Mouse (Mus musculus): ENCODE data around the gene Olfr560. TPM values are rescaled to one million over a fixed set of nuclear protein-coding genes. Genes with fewer than 3 reads are reported as not detected.

The Olfr560 gene
- polyA plus RNA-seq (2015; fragmentation: Nextera tagmentation; extraction: Ambion mirVana), result not detected in 2 replicates

DNA sequence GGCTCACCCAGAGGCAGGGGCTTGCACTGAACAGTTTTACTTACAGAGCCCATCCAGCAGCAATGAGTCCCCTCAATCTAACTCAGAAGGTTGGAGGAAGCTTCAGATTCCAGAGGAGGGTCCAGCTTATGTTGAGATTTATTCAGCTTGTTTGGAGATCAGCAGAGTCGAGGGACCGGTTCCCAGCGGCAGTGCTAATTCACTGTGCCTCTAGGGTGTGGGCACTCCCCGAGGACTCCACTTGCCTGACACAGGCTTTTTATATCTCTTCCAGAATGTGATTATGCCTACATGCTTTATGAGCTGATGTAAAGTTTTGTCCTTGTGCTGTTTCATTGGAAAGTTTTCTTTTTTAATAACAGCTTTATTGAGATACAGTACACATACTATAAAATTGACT is at the start of gene Olfr560, which contains the start of gene Olfr78:
Olfr560 (minus strand) TSS at position 101 of the 400 bp plus-strand sequence.
Olfr78 (minus strand) TSS at position 206 of the 400 bp plus-strand sequence.

DNA sequence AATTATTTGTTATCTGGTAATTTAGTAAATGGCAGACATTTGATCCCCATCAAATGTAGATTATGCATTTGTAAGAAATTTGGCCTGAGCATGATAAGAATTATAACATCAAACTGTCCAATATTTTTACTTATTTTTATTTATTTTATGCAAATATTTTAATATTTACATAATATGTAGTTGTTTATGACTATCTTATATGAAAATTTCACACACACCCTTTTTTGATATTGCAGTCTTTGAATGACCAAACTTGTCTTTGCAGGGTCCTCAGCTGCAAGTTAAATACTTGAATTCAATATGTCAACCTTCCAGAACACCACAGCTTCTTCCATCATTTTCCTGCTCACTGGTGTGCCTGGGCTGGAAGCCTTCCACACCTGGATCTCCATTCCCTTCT is 44.0 kb upstream of the Olfr560 start, which contains the start of gene Olfr564:
Olfr564 (plus strand) TSS at position 301 of the 400 bp plus-strand sequence.

DNA sequence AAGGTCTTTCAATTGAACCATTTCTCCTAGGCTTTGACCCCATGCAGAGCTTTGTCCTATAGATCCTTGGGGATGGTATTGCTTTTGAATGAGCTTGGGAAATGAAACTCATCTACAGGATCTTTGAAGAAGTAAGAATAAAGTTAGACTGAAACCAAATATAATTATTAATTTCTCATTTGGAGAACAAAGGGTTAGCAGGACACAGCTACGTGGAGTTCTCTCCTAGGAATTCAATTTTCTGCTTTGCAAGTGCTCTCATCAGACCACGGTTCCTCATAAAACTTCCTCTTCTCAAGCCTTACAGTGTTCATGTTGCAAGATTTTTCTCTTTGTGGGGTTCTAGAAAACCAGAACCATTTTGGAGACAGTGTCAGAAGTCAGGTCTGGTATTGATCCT is 11.8 kb upstream of the Olfr560 start, which contains the start of gene Olfr561:
Olfr561 (plus strand) TSS at position 301 of the 400 bp plus-strand sequence.

DNA sequence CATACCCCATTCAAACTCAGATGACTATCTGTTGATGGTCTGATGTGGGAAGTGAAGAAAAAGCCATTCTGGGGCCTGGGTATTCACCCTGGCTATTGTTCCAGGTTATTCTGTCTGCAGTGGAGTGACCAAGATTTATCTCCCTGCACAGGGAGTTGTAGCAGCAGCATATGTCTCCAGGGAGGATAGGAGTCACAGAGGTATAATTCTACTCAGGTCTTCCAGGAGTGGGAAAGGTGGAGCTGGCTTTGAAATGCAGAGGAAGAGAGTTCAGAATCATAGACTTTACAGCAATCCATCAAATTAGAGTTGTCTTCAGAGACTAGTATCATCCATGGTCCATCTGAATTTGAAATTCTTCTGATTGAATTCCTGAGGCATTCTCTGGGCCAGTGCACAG is 31.8 kb downstream of the Olfr560 start, which contains the start of gene Olfr559:
Olfr559 (minus strand) TSS at position 101 of the 400 bp plus-strand sequence.

DNA sequence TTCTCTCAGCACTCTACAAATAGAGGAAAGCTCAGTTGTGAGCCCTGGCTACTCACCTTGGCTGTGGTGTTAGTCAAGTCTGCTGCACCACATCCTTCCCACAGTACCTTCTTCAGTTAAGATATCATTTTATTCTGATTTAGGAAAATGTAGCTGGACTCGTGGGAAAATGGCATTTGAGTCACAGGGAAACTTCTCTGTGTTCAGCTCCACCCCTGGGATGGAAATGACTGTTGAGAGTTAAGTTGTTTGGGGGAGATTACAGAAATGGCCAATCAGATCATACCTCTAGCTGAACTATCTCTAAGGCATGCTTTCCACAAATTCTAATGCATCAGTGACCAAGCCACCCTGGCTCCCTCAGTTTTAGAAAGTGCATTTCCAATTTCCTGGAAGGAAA is 40.2 kb downstream of the Olfr560 start, which contains the start of gene Olfr33:
Olfr33 (minus strand) TSS at position 101 of the 400 bp plus-strand sequence.

DNA sequence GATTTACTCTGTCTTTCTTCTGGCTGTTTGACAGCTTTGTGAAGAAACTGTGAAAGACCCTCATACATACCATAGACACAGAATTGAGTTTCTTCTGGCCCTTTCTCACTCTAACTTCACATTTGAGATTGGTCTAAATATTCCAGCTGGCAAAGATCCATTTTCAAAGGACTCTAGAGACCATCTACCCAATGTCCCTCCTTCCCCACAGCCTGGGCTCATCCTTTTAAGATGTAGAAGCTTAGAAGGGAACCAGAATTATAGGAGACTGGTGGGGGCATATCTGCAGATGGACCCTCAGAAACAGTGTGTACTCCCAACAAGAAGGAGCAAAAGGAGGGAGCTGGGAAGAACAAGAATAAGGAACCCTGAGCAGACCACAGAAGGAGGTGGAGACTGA is 57.3 kb downstream of the Olfr560 start, which contains the start of gene Olfr558:
Olfr558 (plus strand) TSS at position 301 of the 400 bp plus-strand sequence.

Other genes starting within 250 kb of the Olfr560 start
- not detected in 2 replicates for gene Olfr547, start 224.6 kb downstream of the Olfr560 start, polyA plus RNA-seq (2015; fragmentation: Nextera tagmentation; extraction: Ambion mirVana)
- not detected in 2 replicates for gene Olfr548-ps1, start 218.5 kb downstream of the Olfr560 start, polyA plus RNA-seq (2015; fragmentation: Nextera tagmentation; extraction: Ambion mirVana)
- not detected in 2 replicates for gene Olfr549, start 209.5 kb downstream of the Olfr560 start, polyA plus RNA-seq (2015; fragmentation: Nextera tagmentation; extraction: Ambion mirVana)
- gene Trim21, start 193.9 kb downstream of the Olfr560 start, polyA plus RNA-seq (2015; fragmentation: Nextera tagmentation; extraction: Ambion mirVana), result 1.1 and 1.3 TPM in 2 replicates
- not detected in 2 replicates for gene Olfr550, start 187.9 kb downstream of the Olfr560 start, polyA plus RNA-seq (2015; fragmentation: Nextera tagmentation; extraction: Ambion mirVana)
- not detected in 2 replicates for gene Olfr551, start 167.5 kb downstream of the Olfr560 start, polyA plus RNA-seq (2015; fragmentation: Nextera tagmentation; extraction: Ambion mirVana)
- gene Olfr552, start 161.6 kb downstream of the Olfr560 start, polyA plus RNA-seq (2015; fragmentation: Nextera tagmentation; extraction: Ambion mirVana), result not detected in 2 replicates
- not detected in 2 replicates for gene Olfr553, start 141.1 kb downstream of the Olfr560 start, polyA plus RNA-seq (2015; fragmentation: Nextera tagmentation; extraction: Ambion mirVana)
- gene Olfr554, start 120.9 kb downstream of the Olfr560 start, polyA plus RNA-seq (2015; fragmentation: Nextera tagmentation; extraction: Ambion mirVana), result not detected in 2 replicates
- not detected in 2 replicates for gene Olfr555, start 100.5 kb downstream of the Olfr560 start, polyA plus RNA-seq (2015; fragmentation: Nextera tagmentation; extraction: Ambion mirVana)
- not detected in 2 replicates for gene Olfr556, start 94.5 kb downstream of the Olfr560 start, polyA plus RNA-seq (2015; fragmentation: Nextera tagmentation; extraction: Ambion mirVana)
- 3.6 and 4.1 TPM in 2 replicates for gene Trim68, start 72.0 kb downstream of the Olfr560 start, polyA plus RNA-seq (2015; fragmentation: Nextera tagmentation; extraction: Ambion mirVana)
- gene Olfr557, start 63.5 kb downstream of the Olfr560 start, polyA plus RNA-seq (2015; fragmentation: Nextera tagmentation; extraction: Ambion mirVana), result not detected in 2 replicates
- 0.06 TPM in 1 of 2 replicates, not detected in the other for gene Olfr558, start 57.2 kb downstream of the Olfr560 start, polyA plus RNA-seq (2015; fragmentation: Nextera tagmentation; extraction: Ambion mirVana)
- gene Olfr33, start 40.3 kb downstream of the Olfr560 start, polyA plus RNA-seq (2015; fragmentation: Nextera tagmentation; extraction: Ambion mirVana), result not detected in 2 replicates
- not detected in 2 replicates for gene Olfr559, start 31.9 kb downstream of the Olfr560 start, polyA plus RNA-seq (2015; fragmentation: Nextera tagmentation; extraction: Ambion mirVana)
- gene Olfr78, start 105 bp upstream of the Olfr560 start, polyA plus RNA-seq (2015; fragmentation: Nextera tagmentation; extraction: Ambion mirVana), result not detected in 2 replicates
- gene Olfr561, start 11.9 kb upstream of the Olfr560 start, polyA plus RNA-seq (2015; fragmentation: Nextera tagmentation; extraction: Ambion mirVana), result not detected in 2 replicates
- gene Olfr564, start 44.1 kb upstream of the Olfr560 start, polyA plus RNA-seq (2015; fragmentation: Nextera tagmentation; extraction: Ambion mirVana), result not detected in 2 replicates
- not detected in 2 replicates for gene Olfr566, start 99.4 kb upstream of the Olfr560 start, polyA plus RNA-seq (2015; fragmentation: Nextera tagmentation; extraction: Ambion mirVana)
- gene Olfr568, start 117.8 kb upstream of the Olfr560 start, polyA plus RNA-seq (2015; fragmentation: Nextera tagmentation; extraction: Ambion mirVana), result not detected in 2 replicates
- not detected in 2 replicates for gene Olfr569, start 131.5 kb upstream of the Olfr560 start, polyA plus RNA-seq (2015; fragmentation: Nextera tagmentation; extraction: Ambion mirVana)
- gene Olfr570, start 135.2 kb upstream of the Olfr560 start, polyA plus RNA-seq (2015; fragmentation: Nextera tagmentation; extraction: Ambion mirVana), result not detected in 2 replicates
- gene Olfr571, start 158.2 kb upstream of the Olfr560 start, polyA plus RNA-seq (2015; fragmentation: Nextera tagmentation; extraction: Ambion mirVana), result not detected in 2 replicates
- gene Olfr572, start 165.0 kb upstream of the Olfr560 start, polyA plus RNA-seq (2015; fragmentation: Nextera tagmentation; extraction: Ambion mirVana), result not detected in 2 replicates
- gene Olfr573-ps1, start 183.2 kb upstream of the Olfr560 start, polyA plus RNA-seq (2015; fragmentation: Nextera tagmentation; extraction: Ambion mirVana), result not detected in 2 replicates
- gene Olfr574, start 189.1 kb upstream of the Olfr560 start, polyA plus RNA-seq (2015; fragmentation: Nextera tagmentation; extraction: Ambion mirVana), result not detected in 2 replicates
- gene Olfr575, start 199.4 kb upstream of the Olfr560 start, polyA plus RNA-seq (2015; fragmentation: Nextera tagmentation; extraction: Ambion mirVana), result not detected in 2 replicates
- not detected in 2 replicates for gene Olfr576, start 203.3 kb upstream of the Olfr560 start, polyA plus RNA-seq (2015; fragmentation: Nextera tagmentation; extraction: Ambion mirVana)
- not detected in 2 replicates for gene Olfr577, start 216.6 kb upstream of the Olfr560 start, polyA plus RNA-seq (2015; fragmentation: Nextera tagmentation; extraction: Ambion mirVana)
- not detected in 2 replicates for gene Olfr578, start 230.0 kb upstream of the Olfr560 start, polyA plus RNA-seq (2015; fragmentation: Nextera tagmentation; extraction: Ambion mirVana)